Mouse (Mus musculus): ENCODE results near the gene Mga.

GRCm38 (mm10) chr2:119971837-119972536, 75.0 kb downstream of the Mga start:
- TF ChIP-seq CTCF (conservative IDR thresholded peaks at IDR 0.05; ENCODE audit: low read length) (no peak), NANOG (IDR thresholded peaks at IDR 0.05; ENCODE audit: borderline replicate concordance, low read length) (no peak), POU5F1 (IDR thresholded peaks at IDR 0.05; ENCODE audit: borderline replicate concordance, low read length) (no peak)

Data from E14TG2a.4 (cell line).